Mouse (Mus musculus) retina, postnatal 1 day (tissue): ENCODE results near the gene Spesp1.

Experiments used
- DNase-seq: peaks from one replicate; pipeline ENCODE4 v3.0.0-alpha.2; 2012

Spesp1 gene

DNA sequence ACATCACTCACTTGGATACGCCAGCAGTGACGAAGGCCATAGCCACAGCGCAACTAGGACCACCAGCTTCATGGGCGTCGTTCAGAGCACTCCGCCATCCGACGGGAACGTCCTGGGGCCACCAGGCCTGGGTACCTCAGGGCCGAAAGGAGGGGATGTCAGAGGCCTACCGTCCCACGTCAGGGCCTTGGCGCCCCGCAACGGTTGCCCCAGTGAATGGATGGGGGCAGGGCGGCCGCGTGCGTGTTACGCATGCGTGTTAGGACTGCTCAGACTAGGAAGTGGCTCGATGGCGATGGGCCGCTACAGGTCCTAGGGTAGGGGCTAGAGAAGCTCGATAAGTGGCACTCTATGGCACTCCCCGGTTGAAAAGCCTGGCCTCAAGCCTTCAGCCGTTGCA lies at the start of gene Spesp1:
TSS of gene Spesp1 (minus strand) at position 218 of the 400 bp plus-strand sequence.
- DNase-seq, result no peak

DNA sequence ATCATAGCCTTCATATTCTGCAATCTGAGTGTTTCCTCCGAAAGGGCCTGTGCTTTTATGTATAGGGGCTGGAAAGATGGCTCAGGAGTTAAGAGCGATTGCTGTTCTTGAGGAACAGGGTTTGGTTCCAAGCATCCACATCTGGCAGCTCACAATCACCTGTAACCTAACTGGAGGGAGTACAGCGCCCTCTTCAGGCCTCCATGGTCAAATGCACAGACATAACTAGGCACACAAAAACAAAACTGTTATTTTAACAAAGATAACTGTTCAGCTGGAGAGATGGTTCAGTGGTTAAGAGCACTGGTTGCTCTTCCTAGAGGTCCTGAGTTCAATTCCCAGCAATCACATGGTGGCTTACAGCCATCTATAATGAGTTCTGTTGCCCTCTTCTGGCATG lies 44.0 kb upstream of the Spesp1 start:
- no peak for DNase-seq

DNA sequence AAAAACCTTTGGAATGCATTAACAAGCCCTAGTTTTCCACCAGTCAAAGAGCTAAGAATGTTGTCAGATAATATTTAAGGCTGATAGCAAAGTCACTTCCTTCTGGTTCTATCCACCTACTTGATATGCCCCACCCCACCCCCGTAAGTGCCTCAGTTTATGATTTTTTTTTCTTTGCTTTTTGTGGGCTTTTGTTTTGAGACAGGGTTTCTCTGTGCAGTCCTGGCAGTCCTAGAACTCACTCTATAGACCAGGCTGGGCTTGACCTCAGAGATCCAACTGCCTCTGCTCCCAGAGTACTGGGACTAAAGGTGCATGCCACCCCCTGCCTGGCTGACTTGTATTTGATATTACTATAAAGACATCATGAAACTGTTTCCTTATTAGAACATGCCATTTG lies 41.8 kb upstream of the Spesp1 start:
- no peak for DNase-seq

DNA sequence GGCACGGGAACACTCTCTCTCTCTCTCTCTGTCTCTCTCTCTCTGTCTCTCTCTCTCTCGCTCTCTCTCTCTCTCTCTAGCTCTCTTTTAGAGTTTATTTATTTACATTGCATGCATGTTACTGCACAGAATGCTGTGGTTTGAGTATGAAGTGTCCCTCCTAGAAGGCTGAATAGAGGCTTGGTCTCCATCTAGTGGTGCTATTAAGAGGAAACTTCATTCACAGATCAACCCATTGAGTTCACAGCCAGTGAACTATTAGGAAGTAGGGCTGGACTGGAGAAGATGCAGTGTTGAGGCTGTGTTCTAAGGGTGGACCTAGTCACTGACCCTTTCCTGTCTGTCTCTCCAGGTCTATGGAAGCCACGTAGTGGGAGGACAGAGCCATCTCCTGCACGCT lies 36.7 kb upstream of the Spesp1 start:
- no peak for DNase-seq

DNA sequence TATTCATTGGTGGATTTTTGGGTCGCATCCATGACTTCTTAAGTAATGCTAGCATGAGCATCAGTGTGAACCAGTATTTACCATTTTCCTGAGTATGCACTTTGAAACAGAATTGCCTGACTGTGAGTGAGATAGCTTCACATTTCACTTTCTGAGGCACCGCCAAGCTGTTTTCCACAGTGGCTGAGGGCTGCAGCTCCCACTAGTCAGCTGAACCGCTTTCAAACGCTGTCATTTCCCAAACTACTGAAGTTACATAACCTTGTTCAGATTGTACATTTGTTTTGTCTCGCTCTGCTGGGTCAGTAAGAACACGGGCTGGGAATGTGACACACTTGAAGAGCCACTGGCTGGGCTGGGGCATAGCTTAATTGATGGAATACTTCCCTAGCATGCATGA lies 33.5 kb upstream of the Spesp1 start:
- DNase-seq, result no peak

DNA sequence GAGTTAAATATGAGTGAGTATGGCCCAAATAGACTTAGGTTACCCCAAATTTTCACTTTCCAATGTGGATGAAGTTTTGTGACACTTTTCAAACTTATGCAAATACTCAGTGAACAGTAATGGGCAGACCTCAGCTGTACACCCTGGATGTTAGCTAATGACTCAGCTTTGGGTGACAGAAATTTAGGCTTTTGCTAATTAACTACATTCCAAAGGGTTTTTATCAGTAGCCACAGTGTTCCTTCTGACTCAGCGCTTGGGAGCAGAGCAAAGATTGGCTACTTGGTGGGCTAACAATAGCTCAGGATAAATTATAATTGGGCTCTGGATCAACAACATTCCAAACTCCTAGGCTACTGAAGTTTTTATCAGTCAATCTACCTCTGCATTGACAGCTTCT lies 14.9 kb upstream of the Spesp1 start:
- no peak for DNase-seq

DNA sequence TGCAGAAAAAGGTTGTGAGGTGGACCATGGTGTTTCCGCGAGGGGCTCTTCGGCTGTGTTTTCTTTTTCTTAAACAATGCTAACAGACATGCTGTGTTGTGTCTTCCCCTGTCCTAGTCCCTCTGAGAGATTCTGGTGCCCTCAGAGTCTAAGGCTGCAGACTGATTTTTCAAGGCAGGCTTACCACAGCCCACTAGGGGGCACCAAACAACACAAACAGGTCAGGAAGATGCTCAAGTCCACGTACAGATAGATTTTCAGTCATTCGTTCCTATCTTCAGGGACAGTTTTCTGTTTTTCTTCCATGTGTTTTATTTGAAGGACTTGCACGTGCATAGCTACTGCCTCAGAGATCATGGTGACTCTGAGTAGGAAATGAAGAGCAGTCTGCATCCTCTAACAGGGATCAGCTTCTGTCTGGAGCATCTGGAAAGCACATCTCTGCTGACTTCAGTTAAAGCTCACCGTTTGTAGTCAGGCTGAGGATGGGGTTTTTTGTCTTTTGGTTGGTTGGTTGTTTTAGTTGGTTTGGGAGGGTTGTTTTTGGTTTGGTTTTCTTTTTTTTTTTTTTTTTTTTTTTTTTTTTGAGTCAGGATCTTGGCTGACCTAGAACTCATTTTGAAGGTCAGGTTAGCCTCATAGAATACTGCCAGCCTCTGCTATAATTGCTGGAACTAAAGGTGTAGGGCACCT lies 13.1 kb upstream of the Spesp1 start:
- peak; percentile 91 for DNase-seq

DNA sequence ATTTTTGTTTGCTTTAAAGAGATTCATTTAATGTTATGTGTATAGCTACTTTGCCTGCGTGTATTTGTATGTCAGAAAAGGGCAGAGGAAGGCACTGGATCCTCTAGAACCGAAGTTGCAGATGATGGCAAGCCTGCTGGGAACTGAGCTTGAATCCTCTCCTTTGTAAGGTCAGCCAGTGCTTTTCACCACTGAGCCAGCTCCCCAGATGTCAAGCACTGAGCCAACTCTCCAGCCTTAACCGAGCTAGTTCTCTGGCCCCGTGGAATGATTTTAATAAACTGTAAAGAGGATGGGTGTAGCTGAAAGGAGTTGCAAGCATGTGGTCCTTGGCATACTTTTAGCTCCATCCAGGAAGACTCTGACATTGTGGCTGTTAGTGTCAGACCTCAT lies 5.6 kb upstream of the Spesp1 start:
- DNase-seq, result no peak

DNA sequence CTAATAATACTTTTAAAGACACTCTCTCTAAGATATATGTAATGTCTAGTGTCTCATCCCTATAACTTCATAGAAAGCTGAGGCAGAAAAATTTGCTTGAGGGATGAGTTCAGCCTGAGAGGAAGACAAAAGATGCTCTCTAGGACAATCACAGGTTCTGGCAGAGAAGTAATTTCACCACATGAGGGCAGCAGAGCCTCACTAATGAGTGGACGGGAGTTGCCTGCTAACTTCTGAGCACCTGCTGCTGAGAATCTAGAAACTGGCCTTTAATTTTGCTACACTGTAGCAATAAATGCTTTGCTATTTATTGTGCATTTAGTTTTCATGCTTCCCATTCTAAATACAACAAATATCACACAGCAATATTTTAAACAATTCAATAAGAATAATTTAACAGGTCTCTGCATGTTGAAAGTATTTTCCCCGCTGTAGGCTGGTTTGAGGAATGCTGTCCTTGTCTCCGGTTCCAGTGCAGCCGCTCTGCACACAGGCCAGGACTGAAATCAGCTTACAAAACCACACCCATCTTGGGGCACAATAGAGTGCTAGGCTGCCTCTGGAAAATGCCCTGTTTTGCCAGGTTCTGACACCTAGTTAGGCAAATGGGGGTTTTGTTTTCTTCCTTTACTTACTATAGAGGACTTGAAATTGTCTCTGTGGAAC lies 5.1 kb upstream of the Spesp1 start:
- peak; percentile 88 for DNase-seq

DNA sequence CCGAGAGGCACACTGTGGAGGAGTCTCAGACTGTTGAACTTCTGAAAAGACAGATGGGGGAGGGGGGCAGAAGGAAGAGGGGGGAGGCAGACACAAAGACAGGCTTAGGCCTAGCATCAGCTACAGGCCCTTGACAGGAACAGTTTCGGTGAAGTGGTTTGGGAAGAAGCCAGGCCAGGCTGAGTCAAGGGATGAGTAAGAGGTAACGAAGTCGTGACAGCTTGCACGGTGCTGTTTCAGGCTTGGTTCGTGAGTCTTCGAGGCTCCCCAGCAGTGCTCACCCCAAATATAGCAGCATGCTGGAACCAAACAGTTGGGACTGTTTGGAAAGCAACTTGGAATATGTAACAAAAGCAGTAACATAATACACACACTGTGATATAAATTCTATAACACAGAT lies 2.3 kb upstream of the Spesp1 start:
- DNase-seq, result no peak

DNA sequence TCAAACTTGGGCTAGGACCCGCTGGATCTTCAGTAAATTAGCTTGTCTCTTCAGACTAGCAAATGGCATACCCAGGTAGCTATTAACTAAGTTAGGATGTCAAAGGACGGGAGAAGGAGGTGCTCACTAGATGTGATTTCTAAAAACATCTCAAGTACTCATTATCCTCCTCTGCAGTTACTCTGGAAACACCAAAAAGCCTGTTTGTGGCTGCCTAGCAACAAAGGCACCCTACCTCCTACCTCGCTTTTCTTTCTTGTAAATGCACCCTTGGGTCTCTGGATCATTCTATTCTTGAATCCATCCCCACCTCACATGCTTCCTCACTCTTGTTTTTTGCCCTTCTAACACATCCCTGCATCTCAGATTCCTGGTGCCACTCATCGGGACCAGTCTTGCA lies 5.1 kb downstream of the Spesp1 start:
- no peak for DNase-seq

DNA sequence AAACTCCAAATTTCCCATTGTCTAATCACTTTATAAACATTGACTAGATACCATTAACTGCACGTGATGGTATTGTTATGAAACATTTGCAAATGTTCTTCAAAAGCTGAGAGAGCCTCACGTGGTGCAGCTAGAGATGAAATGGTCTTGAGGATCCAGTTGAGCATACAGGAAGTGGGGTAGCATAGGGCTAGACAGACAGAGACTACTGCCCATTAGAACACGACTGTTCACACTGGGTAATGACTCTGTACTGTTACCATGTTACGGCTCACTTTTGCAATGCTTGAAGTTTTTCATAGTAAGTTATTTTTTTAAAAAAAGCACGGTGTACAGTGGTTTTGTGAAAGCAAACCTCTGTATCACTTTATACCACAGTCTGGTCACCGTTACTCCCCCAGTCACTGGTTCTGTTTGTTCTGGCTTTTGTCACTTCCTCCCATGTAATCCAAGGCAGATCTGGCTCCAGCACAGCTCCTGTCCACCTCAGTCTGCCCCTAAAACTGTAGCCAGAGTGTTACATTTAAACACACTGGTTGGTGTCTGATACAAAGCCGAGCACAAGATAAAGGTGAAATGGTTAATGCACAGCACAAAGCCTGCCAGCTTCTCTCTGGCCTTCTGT lies 11.1 kb downstream of the Spesp1 start:
- no peak for DNase-seq

DNA sequence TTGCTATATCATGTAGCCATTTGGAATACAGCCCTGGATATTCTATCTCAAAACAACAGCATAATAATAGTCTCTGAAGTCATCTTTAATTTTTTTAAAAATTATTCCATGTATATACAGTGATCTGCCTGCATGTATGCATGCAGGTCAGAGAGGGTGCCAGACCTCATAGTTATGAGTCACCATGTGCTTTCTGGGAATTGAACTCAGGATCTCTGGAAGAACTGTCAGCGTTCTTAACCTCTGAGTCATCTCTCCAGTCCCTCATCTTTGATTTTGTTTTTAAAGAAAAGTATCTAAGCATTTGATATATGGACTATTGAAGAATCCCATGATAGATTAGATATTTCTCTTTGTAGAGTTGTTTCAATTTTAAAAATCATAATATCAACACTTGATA lies 12.8 kb downstream of the Spesp1 start:
- no peak for DNase-seq

DNA sequence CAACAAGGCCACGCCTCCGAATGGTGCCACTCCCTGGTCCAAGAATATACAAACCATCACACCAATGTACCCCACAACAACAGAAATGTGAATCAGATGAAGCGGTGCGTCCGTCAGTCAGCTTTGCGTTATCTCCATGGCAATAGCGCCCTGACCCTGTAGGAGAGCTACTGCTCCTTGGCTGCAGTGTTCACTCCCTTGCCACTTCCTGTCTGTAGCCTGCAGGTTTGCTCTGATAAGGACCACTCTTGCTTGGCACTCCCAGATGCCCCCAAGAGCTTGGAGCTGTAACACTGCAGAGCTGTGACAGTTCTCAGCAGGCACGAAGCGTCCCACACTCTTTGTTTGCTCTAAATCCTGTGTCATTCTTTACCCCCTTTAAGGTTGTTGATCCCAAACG lies 16.7 kb downstream of the Spesp1 start:
- no peak for DNase-seq

DNA sequence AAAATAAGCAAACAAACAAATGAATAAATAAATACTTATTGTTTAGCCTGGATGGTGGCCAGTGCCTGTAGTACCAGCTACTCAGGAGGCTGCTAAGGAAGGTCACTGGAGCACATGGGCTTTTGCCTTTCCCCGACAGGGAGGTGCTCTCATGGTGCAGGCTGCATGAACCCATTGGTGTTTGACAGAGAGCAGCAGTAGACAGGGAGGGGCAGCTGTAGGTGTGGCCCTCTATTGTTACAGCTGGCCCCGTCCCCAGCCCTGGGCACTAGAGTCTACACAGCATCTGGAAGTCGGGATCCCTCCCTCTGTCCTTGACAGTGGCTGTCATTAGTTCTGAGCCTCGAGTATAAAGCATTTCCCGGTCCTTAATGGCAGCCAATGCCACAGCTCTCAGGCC lies 18.4 kb downstream of the Spesp1 start:
- no peak for DNase-seq

DNA sequence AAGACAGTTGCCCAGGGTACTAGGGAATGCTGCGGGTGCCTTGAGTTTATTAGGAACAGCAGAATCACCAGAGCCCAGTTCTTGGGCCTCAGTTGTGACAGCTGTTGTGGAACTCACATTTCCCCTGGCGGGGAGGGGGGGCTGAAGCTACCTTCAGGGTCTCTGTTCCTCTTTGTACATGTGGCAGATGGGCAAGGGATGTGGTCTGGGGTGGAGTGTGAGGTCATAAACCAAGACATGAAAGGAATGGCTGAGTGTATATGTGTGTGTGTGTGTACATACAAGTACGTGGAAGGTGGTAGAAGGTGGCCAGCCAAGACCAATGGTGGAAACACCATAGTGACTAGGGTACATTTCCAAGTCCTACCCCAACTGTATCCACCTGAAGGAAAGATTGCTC lies 20.6 kb downstream of the Spesp1 start:
- no peak for DNase-seq

DNA sequence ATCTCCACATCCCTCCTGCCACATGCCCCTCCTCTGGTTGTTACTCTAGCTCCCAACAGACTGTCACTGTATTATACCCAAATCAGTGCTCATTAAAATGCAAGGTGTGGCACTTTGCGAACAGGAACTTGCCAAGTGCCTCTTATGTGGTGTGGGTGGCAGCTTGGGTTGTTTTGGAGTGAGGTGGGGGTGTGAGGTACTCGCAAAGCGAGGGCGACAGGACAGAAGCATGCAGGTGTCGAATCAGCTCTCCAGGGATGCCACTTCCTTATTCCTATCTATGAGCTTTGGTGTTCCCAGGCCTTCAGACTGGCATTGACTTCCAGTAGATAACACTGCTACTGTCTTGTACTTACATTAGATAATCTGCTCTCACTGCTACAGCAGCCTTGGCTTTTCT lies 21.0 kb downstream of the Spesp1 start:
- DNase-seq, result no peak

DNA sequence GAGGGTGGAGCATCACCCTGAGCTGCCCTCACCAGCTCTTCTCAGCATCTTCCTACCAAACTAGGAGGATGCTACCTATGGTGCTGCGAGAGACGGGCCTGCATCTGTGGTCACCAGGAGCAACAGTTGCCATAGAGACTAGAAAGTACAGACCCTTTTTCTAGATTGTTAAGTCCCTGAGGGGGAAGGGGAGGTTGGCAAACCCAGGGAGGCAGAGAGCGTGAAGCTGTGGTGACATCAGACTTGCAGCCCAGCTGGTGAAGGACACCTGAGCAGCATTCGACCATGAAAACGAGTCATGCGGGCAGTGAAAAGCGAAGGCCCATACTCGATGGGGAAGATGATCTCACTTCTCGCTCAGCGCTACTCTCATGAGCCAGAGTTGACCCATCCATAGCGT lies 24.0 kb downstream of the Spesp1 start:
- no peak for DNase-seq

DNA sequence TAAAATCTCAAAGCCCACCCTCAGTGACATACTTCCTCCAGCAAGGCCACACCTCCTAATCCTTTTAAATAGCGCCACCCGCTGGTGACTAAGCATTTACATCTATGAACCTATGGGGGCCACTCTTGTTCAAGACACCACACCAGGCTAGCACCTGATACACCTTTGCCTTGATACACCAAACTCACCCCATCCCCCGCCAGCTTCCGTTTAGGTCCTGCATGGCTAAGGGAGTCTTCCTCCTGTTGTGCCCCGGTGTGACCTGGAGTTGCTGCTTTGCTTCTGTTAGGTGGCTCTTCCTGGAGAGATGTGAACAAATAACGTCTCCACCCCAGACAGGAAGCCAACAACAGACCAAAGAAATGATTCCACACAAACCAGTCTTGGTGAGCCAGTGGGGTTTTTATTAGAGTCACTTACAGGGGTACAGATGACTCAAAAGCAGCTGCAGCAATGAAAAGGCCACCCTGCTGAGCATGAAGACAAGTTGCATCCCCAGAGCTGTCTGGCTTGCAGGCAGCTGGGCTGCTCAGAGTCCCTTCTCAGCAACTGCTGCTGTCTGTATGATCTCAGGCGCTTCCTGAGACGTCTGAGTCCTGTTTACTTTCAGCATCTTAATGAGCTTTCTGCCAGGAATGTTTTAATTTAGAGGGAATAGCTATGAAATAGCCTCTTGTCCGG lies 26.0 kb downstream of the Spesp1 start:
- DNase-seq, result peak; percentile 34

DNA sequence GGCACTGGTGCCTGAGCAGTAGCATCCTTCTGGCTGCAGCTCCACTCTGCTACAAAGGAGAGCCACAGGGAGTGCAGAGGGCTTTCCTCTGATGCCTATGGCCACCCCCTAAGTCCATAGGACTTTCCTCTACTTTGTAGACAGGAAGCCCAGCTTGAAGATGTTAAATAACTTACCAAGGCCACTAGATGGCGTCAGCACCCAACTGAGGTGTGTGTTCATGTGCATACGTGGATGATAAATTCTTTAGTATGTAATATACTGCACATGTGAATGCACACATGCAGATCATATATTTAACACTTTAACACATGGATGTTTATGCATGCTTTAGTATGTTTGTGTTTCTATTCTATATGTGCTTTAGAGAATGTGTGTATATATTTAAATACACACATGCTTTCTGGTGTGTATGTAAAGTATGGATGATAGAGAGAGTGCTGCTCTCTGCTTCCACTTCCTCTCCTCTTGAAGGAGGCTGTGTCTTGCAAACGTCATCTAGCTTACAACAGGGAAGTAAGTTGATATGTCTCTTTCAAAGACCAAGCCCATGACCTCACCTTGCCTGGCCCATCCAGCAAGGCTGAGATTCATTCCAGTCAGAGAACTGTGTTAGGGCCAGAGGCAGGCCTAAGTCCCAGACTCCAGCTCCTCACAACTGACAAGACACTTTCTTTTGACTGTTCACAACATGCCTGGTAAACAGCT lies 28.1 kb downstream of the Spesp1 start:
- peak; percentile 56 for DNase-seq

DNA sequence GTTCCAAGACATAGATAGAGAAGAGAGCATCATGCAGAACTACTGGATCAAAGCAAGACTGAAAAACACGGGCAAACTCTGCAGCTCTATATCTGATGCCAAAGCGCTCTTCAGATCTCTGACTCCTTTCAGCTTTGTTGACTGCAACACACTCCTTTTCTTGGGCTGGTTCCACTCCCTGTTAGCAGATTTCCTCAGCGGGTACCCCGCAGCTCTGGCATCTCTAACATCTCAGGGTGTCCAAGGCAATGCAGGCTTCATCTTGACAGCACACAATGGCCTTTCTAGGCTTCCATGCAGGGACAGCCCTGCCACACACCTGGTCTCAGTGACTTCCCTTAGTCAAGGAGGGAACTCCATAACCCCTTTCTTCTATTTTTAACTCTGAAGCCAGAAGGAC lies 31.7 kb downstream of the Spesp1 start:
- no peak for DNase-seq

DNA sequence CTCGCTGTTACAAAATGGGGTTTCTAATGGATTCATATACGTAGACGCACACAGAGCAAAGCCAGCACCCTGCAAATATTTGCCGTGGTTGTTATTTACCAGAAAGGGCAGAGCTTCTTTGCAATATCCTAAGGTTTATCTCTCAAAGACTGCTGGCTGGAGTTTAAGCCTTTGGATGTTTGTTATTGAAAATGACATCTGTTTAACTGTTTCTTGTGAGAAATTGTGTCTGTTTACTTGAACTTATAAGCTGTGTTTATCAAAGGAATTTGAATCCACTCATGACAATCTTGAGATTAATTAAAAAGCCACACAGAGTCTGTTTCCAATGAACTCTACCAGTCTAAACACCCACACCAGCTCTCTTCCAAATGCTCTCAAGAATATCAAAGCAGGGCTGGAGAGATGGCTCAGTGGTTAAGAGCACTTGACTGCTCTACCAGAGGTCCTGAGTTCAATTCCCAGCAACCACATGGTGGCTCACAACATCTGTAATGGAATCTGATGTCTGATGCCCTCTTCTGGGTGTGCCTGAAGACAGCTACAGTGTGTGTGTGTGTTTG lies 35.5 kb downstream of the Spesp1 start:
- DNase-seq, result no peak
